Mouse (Mus musculus): ENCODE measurements at regions not wholly inside any gene's neighbourhood (a gene's known extent, or its start where the extent isn't known, plus 50 kb on each side); places are given as distances from the start of the nearest gene placed in this dataset. TPM values are rescaled to one million over a fixed set of nuclear protein-coding genes. Genes with fewer than 3 reads are reported as not detected.

DNA sequence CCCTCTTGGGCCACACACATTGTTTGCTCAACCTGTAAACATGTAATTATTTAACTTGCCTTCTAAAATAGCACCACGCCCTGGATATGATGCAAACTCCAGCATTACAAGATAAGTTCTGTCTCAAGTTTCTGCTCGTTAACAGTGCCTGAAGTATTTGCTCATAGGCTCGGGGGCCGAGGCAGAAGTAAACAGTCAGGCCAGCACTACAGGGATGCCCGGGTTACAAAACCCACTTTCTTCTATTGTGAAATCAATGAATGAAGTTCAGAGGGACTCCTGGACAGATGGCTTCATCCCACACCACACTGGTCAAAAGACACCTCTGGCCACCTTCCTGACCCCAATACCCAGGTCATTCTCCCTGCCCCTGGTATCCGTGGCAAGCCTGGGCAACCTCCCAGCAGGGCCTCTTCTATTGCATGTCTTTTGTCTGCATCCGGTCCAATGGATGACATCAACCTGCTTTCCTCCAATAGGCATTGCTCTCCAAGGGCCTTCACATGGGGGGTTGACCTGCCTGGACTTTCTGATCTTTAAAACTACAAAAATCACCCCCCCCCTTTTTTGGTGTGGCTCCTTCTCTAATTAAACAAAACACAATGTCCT, 49.9 kb upstream of the Klf3 start:
- Histone ChIP-seq H3K9ac (replicated peaks; ENCODE audit: low read depth, low read length) (no peak overlapping the region), H3K27me3 (ENCODE audit: control insufficient read depth, insufficient read depth, low read length) (no peaks in the 10 kb centered on the region), H3K4me3 (ENCODE audit: low read depth, low read length) (no peak overlapping the region), H3K27ac (ENCODE audit: low read length) (no peak overlapping the region), H3K9me3 (ENCODE audit: control insufficient read depth, low read depth, low read length) (no peaks in the 10 kb centered on the region), H3K4me2 (replicated peaks; ENCODE audit: low read depth, low read length) (no peak overlapping the region), H3K36me3 (ENCODE audit: control insufficient read depth, insufficient read depth, low read length) (no peaks in the 10 kb centered on the region), H3K4me1 (ENCODE audit: control insufficient read depth, insufficient read depth, low read length) (no peaks in the 10 kb centered on the region)
- no peak for ATAC-seq (ENCODE audit: insufficient number of reproducible peaks, insufficient read depth, low FRiP score, low read depth)
- WGBS: 63% methylated on average over 7 of the region's 7 CpGs

Small RNA genes in the stretch of these regions (microRNA-seq; reads per million reads assigned to microRNA genes)
- gene Gm25306: not detected
